Mouse (Mus musculus) regulatory T cell (primary cell): ENCODE results near the gene Tspyl3.

ENCODE experiments used
- in situ Hi-C: fragments of 300-600 bp; cut with MboI, MseI; formaldehyde crosslinking; loops from one replicate; pipeline ENCODE4 v1.15.1; 2025; ENCODE audit warnings: high pct_unique_total_duplicates

Gene Tspyl3

GRCm38 (mm10) chr2:153175995-153176570 lies 49.2 kb downstream of the Tspyl3 start:
- in situ Hi-C loops, result no loop called here
